Mouse (Mus musculus) bone marrow, adult 2 months (tissue): ENCODE measurements around the gene Ugt1a5. TPM values are rescaled to one million over a fixed set of nuclear protein-coding genes. Genes with fewer than 3 reads are reported as not detected.

Source experiments
- H3K27ac ChIP-seq: fragments of 200-500 bp; 2 replicates; pipeline ENCODE4 v1.5.1; 2012; ENCODE audit warnings: low read depth, mild to moderate bottlenecking, control low read depth, inconsistent platforms, low read length; ENCODE audit not compliant: control insufficient read depth, poor library complexity, insufficient read depth
- H3K4me1 ChIP-seq: fragments of 200-500 bp; 2 replicates; pipeline ENCODE4 v1.6.1; 2011; ENCODE audit warnings: low read length; ENCODE audit not compliant: control insufficient read depth, insufficient read depth
- H3K4me3 ChIP-seq: fragments of 200-500 bp; replicated peaks from 2 replicates; pipeline ENCODE3; 2011; ENCODE audit warnings: mild to moderate bottlenecking, low read depth, low read length, control low read depth; ENCODE audit not compliant: control insufficient read depth
- CTCF ChIP-seq: fragments of 200-500 bp; IDR thresholded peaks from 2 replicates; pipeline ENCODE4 v1.5.1; 2011; ENCODE audit warnings: low read length, control low read depth; ENCODE audit not compliant: control insufficient read depth, insufficient read depth
- POLR2A ChIP-seq: fragments of 200-500 bp; IDR thresholded peaks from 2 replicates; pipeline ENCODE4 v1.6.1; 2011; ENCODE audit warnings: low read depth, mild to moderate bottlenecking, control low read depth, low read length, borderline replicate concordance; ENCODE audit not compliant: control insufficient read depth
- WGBS: fragments of 180-500 bp; shearing (Covaris S2); methylation state at CpG from one replicate; pipeline ENCODE4 v1.1.7; 2018; 5-methylcytosine and 5-hydroxymethylcytosine counted together
- polyA plus RNA-seq: library from polyadenylated mRNA; stranded (reverse); fragments of >200 nt; gene quantifications from 2 replicates; pipeline ENCODE4 v1.2.4, GENCODE M21; 2011; ENCODE audit warnings: low replicate concordance; ENCODE audit not compliant: missing spikeins, insufficient read depth, insufficient read length

Ugt1a5 gene
- polyA plus RNA-seq, 1 experiment: 4.0 TPM

DNA sequence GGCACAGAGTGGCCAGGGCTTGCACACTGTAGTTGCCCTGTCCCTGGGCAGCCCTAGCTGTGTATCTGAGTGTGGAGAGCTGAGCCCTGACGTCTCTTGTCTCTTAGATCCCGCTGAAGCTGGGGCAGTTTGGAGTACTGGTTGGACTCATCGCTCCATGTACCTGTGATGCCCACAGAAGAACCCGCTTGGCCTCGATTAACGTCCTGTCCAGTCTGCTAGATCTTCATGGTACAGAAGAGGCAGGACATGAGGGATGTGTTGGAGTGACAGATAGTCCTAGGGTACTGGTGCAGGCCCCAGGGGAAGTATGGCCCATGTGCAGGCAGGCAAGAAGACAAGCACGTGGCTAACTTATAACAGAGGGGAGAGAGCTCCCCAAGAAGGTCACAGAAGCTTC, 83.8 kb downstream of the Ugt1a5 start:
- H3K4me3 ChIP-seq: no peak overlapping the region
- 74% methylated on average over 7 of the region's 7 CpGs for WGBS
- H3K4me1 ChIP-seq: peaks cover 1% of the 10 kb centered on the region; the same call in 1 of the 2 replicates
- H3K27ac ChIP-seq: no peak overlapping the region
- no peak for TF ChIP-seq POLR2A
- no peak for TF ChIP-seq CTCF

DNA sequence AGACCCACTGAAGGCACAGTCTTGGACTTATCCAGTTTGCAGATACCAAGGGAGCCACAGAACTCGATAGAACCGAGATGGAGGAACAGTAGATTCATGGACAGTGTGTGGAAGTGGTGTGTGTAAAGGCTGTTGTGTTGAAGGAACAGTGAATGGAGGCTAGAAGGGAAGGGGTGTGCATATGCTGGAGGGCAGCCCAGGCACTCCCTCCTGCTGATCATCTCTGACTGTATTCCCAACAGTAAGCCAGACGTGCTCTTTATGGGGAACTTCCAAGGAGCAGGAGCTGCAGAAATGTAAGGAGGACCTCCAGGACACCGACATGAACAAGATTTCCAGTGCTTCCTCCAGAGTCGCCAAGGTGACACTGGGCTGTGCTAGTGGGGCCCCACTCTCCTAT, 84.2 kb downstream of the Ugt1a5 start:
- peaks cover 1% of the 10 kb centered on the region; the same call in 1 of the 2 replicates for H3K4me1 ChIP-seq
- H3K27ac ChIP-seq: no peak overlapping the region
- no peak overlapping the region for H3K4me3 ChIP-seq
- 75% methylated on average over 5 of the region's 5 CpGs for WGBS
- no peak for TF ChIP-seq POLR2A
- no peak for TF ChIP-seq CTCF

DNA sequence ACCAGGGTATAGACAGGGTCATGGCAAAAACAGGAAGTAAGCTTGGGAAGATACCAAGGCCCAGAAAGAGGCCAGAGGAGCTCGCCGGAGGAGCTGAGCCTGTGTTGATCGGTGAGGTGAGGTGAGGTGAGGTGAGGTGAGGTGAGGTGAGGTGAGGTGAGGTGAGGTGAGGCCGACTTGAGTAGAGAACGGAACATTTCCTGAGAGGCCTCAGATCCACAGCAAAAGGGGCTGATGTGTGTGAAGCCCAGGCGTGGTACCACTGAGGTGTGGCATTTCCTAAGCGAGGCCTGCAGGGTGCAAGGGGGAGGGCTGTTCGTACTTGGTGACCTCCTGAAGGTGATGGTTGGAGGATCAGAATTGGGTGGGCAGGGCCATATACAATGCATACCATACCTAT, 87.3 kb downstream of the Ugt1a5 start:
- Histone ChIP-seq H3K4me3 (no peak overlapping the region), H3K4me1 (peaks cover 1% of the 10 kb centered on the region; the same call in 1 of the 2 replicates), H3K27ac (no peak overlapping the region)
- TF ChIP-seq CTCF (no peak), POLR2A (no peak)
- WGBS: 52% methylated on average over 8 of the region's 8 CpGs

DNA sequence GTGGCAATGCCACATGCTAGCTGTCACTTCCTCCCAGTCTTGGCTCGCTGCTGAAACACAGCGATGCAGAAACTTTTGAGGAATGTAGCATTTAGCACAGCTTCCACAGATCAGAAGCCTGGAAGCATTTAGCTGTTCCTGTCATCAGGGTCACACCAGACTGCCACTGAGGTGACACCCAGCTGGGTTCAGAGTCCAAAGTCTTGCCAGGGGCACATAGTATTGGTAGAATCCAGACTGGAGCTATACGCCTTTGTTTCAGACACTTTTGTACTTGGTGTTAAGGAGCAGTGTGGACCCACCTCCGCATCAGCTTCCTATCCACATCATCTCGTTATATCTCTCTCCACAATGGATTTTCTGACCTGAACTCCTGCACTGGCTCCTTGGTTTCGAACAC, 87.7 kb downstream of the Ugt1a5 start:
- 63% methylated on average over 6 of the region's 6 CpGs for WGBS
- peaks cover 1% of the 10 kb centered on the region; the same call in 1 of the 2 replicates for H3K4me1 ChIP-seq
- no peak overlapping the region for H3K27ac ChIP-seq
- no peak for TF ChIP-seq CTCF
- TF ChIP-seq POLR2A: no peak
- H3K4me3 ChIP-seq: no peak overlapping the region

GRCm38 (mm10) chr1:88254793-88255465, 89.1 kb downstream of the Ugt1a5 start:
- Histone ChIP-seq H3K4me1 (peaks cover 9% of the 10 kb centered on the region), H3K4me3 (no peak overlapping the region), H3K27ac (no peak overlapping the region)
- no peak for TF ChIP-seq POLR2A
- TF ChIP-seq CTCF: no peak
- WGBS: 77% methylated on average over 12 of the region's 12 CpGs

GRCm38 (mm10) chr1:88255466-88255857, 89.7 kb downstream of the Ugt1a5 start:
- TF ChIP-seq POLR2A (no peak), CTCF (no peak)
- no peak overlapping the region for H3K27ac ChIP-seq
- no peak overlapping the region for H3K4me3 ChIP-seq
- peaks cover 12% of the 10 kb centered on the region for H3K4me1 ChIP-seq
- 55% methylated on average over 2 of the region's 2 CpGs for WGBS

- H3K4me1 ChIP-seq: peaks cover 16% of the 10 kb centered on the region
- no peak for TF ChIP-seq CTCF
- WGBS: 76% methylated on average over 13 of the region's 13 CpGs
Observed at GRCm38 (mm10) chr1:88255989-88256754, 90.4 kb downstream of the Ugt1a5 start.

GRCm38 (mm10) chr1:88256886-88257663, 91.3 kb downstream of the Ugt1a5 start:
- TF ChIP-seq POLR2A (no peak), CTCF (no peak)
- H3K4me1 ChIP-seq: peaks cover 19% of the 10 kb centered on the region
- no peak overlapping the region for H3K27ac ChIP-seq
- WGBS: 71% methylated on average over 10 of the region's 10 CpGs
- no peak overlapping the region for H3K4me3 ChIP-seq

More at GRCm38 (mm10) chr1:88255989-88256754, 90.4 kb downstream of the Ugt1a5 start:
- Histone ChIP-seq H3K4me3 (no peak overlapping the region), H3K27ac (no peak overlapping the region)
